Mouse (Mus musculus) kidney, postnatal 10 days (tissue): ENCODE results near the gene Cyp4f14.

Experiments used
- DNase-seq: peaks from one replicate; pipeline ENCODE4 v3.0.0; 2021; ENCODE audit warnings: mixed read lengths

Cyp4f14 gene

GRCm38 (mm10) chr17:32917131-32917530 lies at the start of gene Cyp4f14:
Cyp4f14 (minus strand) TSS chr17:32917342.
- DNase-seq: no peak

GRCm38 (mm10) chr17:32965623-32966290 lies 48.6 kb upstream of the Cyp4f14 start, which contains the start of gene Zfp472:
Zfp472 (plus strand) TSS chr17:32965814.
- peak; percentile 91 for DNase-seq

GRCm38 (mm10) chr17:32965253-32965622 lies 48.1 kb upstream of the Cyp4f14 start:
- peak; percentile 30 for DNase-seq

GRCm38 (mm10) chr17:32951441-32951840 lies 34.3 kb upstream of the Cyp4f14 start:
- DNase-seq: peak; percentile 93

- no peak for DNase-seq
These were observed 33.9 kb upstream of the Cyp4f14 start for GRCm38 (mm10) chr17:32951006-32951405.

GRCm38 (mm10) chr17:32950136-32950535 lies 33.0 kb upstream of the Cyp4f14 start:
- DNase-seq: no peak

GRCm38 (mm10) chr17:32947215-32947914 lies 30.2 kb upstream of the Cyp4f14 start, which contains the start of gene Cyp4f13:
Cyp4f13 (minus strand) TSS chr17:32947402.
- peak; percentile 99 for DNase-seq

GRCm38 (mm10) chr17:32946716-32947115 lies 29.6 kb upstream of the Cyp4f14 start:
- DNase-seq: no peak

GRCm38 (mm10) chr17:32944402-32945035 lies 27.4 kb upstream of the Cyp4f14 start:
- no peak for DNase-seq

- DNase-seq: no peak
These were observed 26.5 kb upstream of the Cyp4f14 start for GRCm38 (mm10) chr17:32943661-32944060.

GRCm38 (mm10) chr17:32939831-32940230 lies 22.7 kb upstream of the Cyp4f14 start:
- DNase-seq: no peak

GRCm38 (mm10) chr17:32927803-32928202 lies 10.7 kb upstream of the Cyp4f14 start:
- DNase-seq: no peak

- DNase-seq: peak; percentile 80
These were observed 7.6 kb upstream of the Cyp4f14 start for GRCm38 (mm10) chr17:32924658-32925312.

GRCm38 (mm10) chr17:32923681-32924080 lies 6.5 kb upstream of the Cyp4f14 start:
- no peak for DNase-seq

GRCm38 (mm10) chr17:32919123-32919522 lies 2.0 kb upstream of the Cyp4f14 start:
- DNase-seq: no peak

GRCm38 (mm10) chr17:32916075-32916474 lies 1.1 kb downstream of the Cyp4f14 start:
- no peak for DNase-seq

- no peak for DNase-seq
These were observed 11.0 kb downstream of the Cyp4f14 start for GRCm38 (mm10) chr17:32906172-32906571.

GRCm38 (mm10) chr17:32905239-32905638 lies 11.9 kb downstream of the Cyp4f14 start:
- peak; percentile 71 for DNase-seq

GRCm38 (mm10) chr17:32904414-32904813 lies 12.7 kb downstream of the Cyp4f14 start:
- no peak for DNase-seq

- no peak for DNase-seq
These were observed 15.2 kb downstream of the Cyp4f14 start for GRCm38 (mm10) chr17:32901751-32902525.

GRCm38 (mm10) chr17:32895421-32895820 lies 21.7 kb downstream of the Cyp4f14 start:
- DNase-seq: no peak

GRCm38 (mm10) chr17:32893901-32894300 lies 23.2 kb downstream of the Cyp4f14 start:
- DNase-seq: no peak
